Mouse (Mus musculus) liver, embryonic 14 days (tissue): ENCODE results near the gene Cep57l1. TPM values are rescaled to one million over a fixed set of nuclear protein-coding genes. Genes with fewer than 3 reads are reported as not detected.

Experiments used
- polyA plus RNA-seq: library from polyadenylated mRNA; depleted of rRNA; stranded (reverse); fragments of >200 nt; gene quantifications from 2 replicates; pipeline ENCODE4 v1.2.3, GENCODE M21; 2012; rRNA removed

Cep57l1 gene
- polyA plus RNA-seq: 8.0 and 8.3 TPM in 2 replicates

DNA sequence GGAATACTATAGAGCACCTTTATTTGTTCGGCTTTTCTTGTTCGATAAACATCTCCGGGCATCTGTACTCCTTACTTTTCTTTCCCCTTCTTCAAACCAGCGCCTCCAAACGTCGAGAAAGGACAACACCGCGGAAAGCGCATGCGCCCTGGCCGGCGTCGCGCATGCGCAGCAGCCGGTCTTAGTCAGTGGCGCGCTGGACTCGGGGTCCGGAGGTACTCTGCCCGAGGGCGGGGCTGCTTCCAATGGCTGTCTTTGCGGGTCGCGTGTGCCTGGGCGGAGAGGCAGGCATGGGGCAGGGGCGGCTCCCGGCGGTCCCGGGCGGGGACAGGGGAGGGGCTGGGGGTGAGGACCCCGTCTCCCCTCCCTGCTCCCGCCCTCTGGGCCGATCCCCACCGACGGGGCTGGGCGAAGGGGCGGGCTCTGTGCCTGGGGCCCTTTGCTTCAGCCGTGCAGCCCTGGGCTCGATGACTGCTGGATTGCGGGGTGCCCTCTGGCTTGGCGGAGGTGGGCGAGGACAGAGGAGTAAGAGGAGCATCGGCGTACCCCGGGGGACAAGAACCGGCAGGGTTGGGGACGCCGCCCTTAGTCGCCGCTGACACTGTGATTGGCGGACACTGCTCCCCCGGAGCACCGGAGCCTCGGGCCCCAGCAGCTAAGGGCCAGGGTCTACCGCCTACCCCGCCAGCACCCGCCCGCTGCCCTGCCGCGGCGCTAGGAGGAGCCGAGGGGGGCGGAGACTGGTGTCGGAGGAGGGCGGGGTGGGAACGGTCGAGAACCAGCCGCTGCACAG lies at the start of gene Cep57l1, which contains the start of gene Sesn1:
TSS of gene Cep57l1 (minus strand) at position 101 of the 793 bp plus-strand sequence.
TSS of gene Sesn1 (plus strand) at position 165 of the 793 bp plus-strand sequence.

DNA sequence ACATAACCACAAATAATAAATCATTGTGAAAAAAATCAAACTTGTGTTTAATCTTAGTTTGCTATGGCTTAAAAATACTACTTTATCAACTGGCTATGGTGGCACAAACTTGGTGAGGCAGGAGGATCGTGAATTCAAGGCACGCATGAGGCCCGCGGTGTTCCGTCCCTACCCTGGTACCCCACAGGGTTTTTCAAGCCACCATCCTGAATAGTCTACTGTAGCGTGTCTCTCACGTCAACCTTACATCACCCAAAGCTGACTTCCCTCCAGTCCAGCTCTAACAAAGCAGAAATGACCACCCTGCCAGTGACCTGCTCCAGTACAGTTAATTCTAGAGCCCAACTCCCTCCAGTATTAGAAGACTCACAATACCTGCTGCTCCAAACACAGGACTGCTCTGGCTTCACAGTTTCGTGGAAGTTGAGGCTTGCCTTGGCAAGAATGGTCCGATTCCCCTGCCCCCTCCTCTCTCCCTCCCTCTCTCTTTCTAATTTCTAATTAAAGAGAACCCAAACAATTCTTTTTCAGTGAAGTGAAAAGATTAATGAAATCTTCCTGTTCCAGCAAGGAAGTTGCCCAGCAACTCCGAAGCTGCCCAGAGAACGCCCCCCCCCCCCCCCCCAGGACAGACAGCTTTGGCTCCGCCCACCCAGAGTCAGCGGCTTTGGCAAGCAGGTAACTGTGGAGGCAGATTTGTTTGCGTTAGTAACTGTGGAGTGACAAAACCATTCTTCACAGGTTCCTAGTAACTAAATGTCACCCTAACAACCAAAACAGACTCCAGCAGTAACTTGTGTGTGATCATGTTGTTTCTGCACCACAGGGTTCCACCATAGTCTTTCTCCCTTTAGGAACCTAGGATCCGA lies 93.4 kb downstream of the Cep57l1 start, which contains the start of gene Ccdc162:
TSS of gene Ccdc162 (minus strand) at position 606 of the 869 bp plus-strand sequence.

Other genes starting within 250 kb of the Cep57l1 start
- gene Ccdc162, start 93.2 kb downstream of the Cep57l1 start, polyA plus RNA-seq: 0.06 and 0.08 TPM in 2 replicates
- gene Sesn1, start 64 bp upstream of the Cep57l1 start, polyA plus RNA-seq: 13.3 and 16.6 TPM in 2 replicates
- 0.05 and 0.08 TPM in 2 replicates for gene Armc2, start 208.6 kb upstream of the Cep57l1 start, polyA plus RNA-seq